Mouse (Mus musculus) G1E (cell line): ENCODE measurements at regions not wholly inside any gene's neighbourhood (a gene's known extent, or its start where the extent isn't known, plus 50 kb on each side); places are given as distances from the start of the nearest gene placed in this dataset.

Experiments
- CTCF ChIP-seq: IDR thresholded peaks from 2 replicates; pipeline ENCODE4 v1.5.1; 2012; ENCODE audit warnings: low read depth, low read length, inconsistent platforms, mixed read lengths
- POLR2AphosphoS5 ChIP-seq: IDR thresholded peaks from 2 replicates; pipeline ENCODE4 v1.6.1; 2012; ENCODE audit warnings: low read depth, low read length, inconsistent platforms; ENCODE audit not compliant: insufficient replicate concordance

GRCm38 (mm10) chr11:37735992-37736391, 500.2 kb upstream of the Tenm2 start:
- no peak for TF ChIP-seq CTCF
- TF ChIP-seq POLR2AphosphoS5 = no peak
